Comparison of ENCODE assay signal across 10 mouse cellular contexts in genomic region chr12:79512205-79512886, GRCm38 (mm10).
DNase-seq lines count a peak whose midpoint lies in the region; ATAC-seq and TF ChIP-seq lines count a peak whose summit lies in the region.
"Had no signal": no experiment of that assay in that cellular context is flagged by ENCODE, and none has a peak within 500 bp of the region (broad histone marks: within the 10 kb centered on the region; RNA-seq: fewer than 3 reads in every experiment).

No protein-coding gene starts in this region.

- intact Hi-C loops in left cerebral cortex, postnatal 14 days (cut with DNase I), result no loop called here

- H3K9me3 ChIP-seq in heart, embryonic 12.5 days (replicated peaks), result no peaks in the 10 kb centered on the region
- H3K9me3 ChIP-seq in limb, embryonic 12.5 days, result no peaks in the 10 kb centered on the region
- H3K9me3 ChIP-seq: midbrain, embryonic 13.5 days had no signal

- DNase-seq in heart, adult 11 months, result peak; percentile 91
- DNase-seq in layer of hippocampus, adult 2 months (ENCODE audit: low spot score in 2 of 2), result peak in 1 of 2 experiments; percentile 37
- DNase-seq in layer of hippocampus, postnatal 14 days (ENCODE audit: low spot score in 2 of 2), result no peak
- DNase-seq in brain, adult 2 months (ENCODE audit: low read depth, low spot score), result peak; percentile 90
- DNase-seq in spleen, adult 12 weeks (ENCODE audit: low spot score), result no peak
- no peak for DNase-seq in left cerebral cortex, postnatal 14 days (ENCODE audit: low spot score in 2 of 2)

- no peak overlapping the region for H3K4me2 ChIP-seq in heart, embryonic 12.5 days
- no peak overlapping the region for H3K4me2 ChIP-seq in limb, embryonic 12.5 days
- H3K4me2 ChIP-seq: midbrain, embryonic 13.5 days had no signal

- H3K27me3 ChIP-seq in heart, embryonic 12.5 days (replicated peaks), result no peaks in the 10 kb centered on the region
- no peaks in the 10 kb centered on the region for H3K27me3 ChIP-seq in limb, embryonic 12.5 days
- H3K27me3 ChIP-seq: midbrain, embryonic 13.5 days had no signal

- 73% methylated on average over 10 of the region's 10 CpGs for WGBS in heart, embryonic 12.5 days
- WGBS in limb, embryonic 12.5 days, result 83% methylated on average over 10 of the region's 10 CpGs

- ATAC-seq in heart, embryonic 12.5 days (ENCODE audit: insufficient number of reproducible peaks, low FRiP score), result no peak
- no peak for ATAC-seq in limb, embryonic 12.5 days (ENCODE audit: insufficient number of reproducible peaks, insufficient read depth, low FRiP score, low TSS enrichment, low read depth)

- H3K9ac ChIP-seq in heart, embryonic 12.5 days, result no peak overlapping the region
- H3K9ac ChIP-seq in limb, embryonic 12.5 days (replicated peaks), result no peak overlapping the region
- H3K9ac ChIP-seq: midbrain, embryonic 13.5 days had no signal

- peaks cover 21% of the 10 kb centered on the region for H3K4me1 ChIP-seq in heart, embryonic 12.5 days (replicated peaks)
- peaks cover 27% of the 10 kb centered on the region for H3K4me1 ChIP-seq in limb, embryonic 12.5 days (replicated peaks)

- H3K4me3 ChIP-seq in heart, embryonic 12.5 days, result no peak overlapping the region
- H3K4me3 ChIP-seq in layer of hippocampus, adult 2 months, result no peak overlapping the region
- H3K4me3 ChIP-seq in limb, embryonic 12.5 days (replicated peaks), result no peak overlapping the region
- H3K4me3 ChIP-seq: erythroblast, embryonic 14.5 days; midbrain, embryonic 13.5 days had no signal

- no peak for TF ChIP-seq CTCF in layer of hippocampus, adult 2 months (conservative IDR thresholded peaks at IDR 0.05)

- H3K36me3 ChIP-seq in heart, embryonic 12.5 days, result no peaks in the 10 kb centered on the region
- no peaks in the 10 kb centered on the region for H3K36me3 ChIP-seq in limb, embryonic 12.5 days
- H3K36me3 ChIP-seq: midbrain, embryonic 13.5 days had no signal

- no peak overlapping the region for H3K27ac ChIP-seq in heart, embryonic 12.5 days (ENCODE audit: poor library complexity, severe bottlenecking)
- peak overlapping the region; percentile 94 for H3K27ac ChIP-seq in layer of hippocampus, adult 2 months
- H3K27ac ChIP-seq in limb, embryonic 12.5 days, result 0 out of 2 replicates have a peak overlapping the region, but pooled peaks have one; percentile 37
- H3K27ac ChIP-seq: midbrain, embryonic 13.5 days had no signal

Comparison
In these comparisons a context has a peak if more than half of its experiments do, and no peak if none do; other contexts are left out.
1. DNase-seq: peak in heart, adult 11 months (single experiment) and brain, adult 2 months (single experiment); none in layer of hippocampus, postnatal 14 days (0 of 2), spleen, adult 12 weeks (single experiment) and left cerebral cortex, postnatal 14 days (0 of 2).